Mouse (Mus musculus): ENCODE data around the gene Slc9a8. TPM values are rescaled to one million over a fixed set of nuclear protein-coding genes. Genes with fewer than 3 reads are reported as not detected.

Gene Slc9a8
- polyA plus RNA-seq, 1 experiment from 2014 or later, result 25.9 TPM

GRCm38 (mm10) chr2:167482681-167483080 is 61.2 kb downstream of the Slc9a8 start:
- 92% methylated on average over 4 of the region's 4 CpGs for whole genome bisulfite sequencing
- Histone ChIP-seq H3K27ac (ENCODE audit: low read depth, low read length) (no peak overlapping the region), H3K9ac (replicated peaks; ENCODE audit: low read depth, low read length) (no peak overlapping the region), H3K27me3 (ENCODE audit: control insufficient read depth, insufficient read depth, low read length) (no peaks in the 10 kb centered on the region), H3K9me3 (ENCODE audit: control insufficient read depth, low read length) (no peaks in the 10 kb centered on the region), H3K36me3 (ENCODE audit: control insufficient read depth, insufficient read depth, low read length) (peaks cover 24% of the 10 kb centered on the region), H3K4me1 (ENCODE audit: control insufficient read depth, insufficient read depth, low read length) (no peaks in the 10 kb centered on the region), H3K4me3 (ENCODE audit: low read depth, low read length) (no peak overlapping the region), H3K4me2 (ENCODE audit: low read depth, low read length) (no peak overlapping the region)
- ATAC-seq (ENCODE audit: low read depth), result no peak

- peaks cover 24% of the 10 kb centered on the region for H3K36me3 ChIP-seq (ENCODE audit: control insufficient read depth, insufficient read depth, low read length)
Measured at GRCm38 (mm10) chr2:167483081-167483826, 61.7 kb downstream of the Slc9a8 start.

DNA sequence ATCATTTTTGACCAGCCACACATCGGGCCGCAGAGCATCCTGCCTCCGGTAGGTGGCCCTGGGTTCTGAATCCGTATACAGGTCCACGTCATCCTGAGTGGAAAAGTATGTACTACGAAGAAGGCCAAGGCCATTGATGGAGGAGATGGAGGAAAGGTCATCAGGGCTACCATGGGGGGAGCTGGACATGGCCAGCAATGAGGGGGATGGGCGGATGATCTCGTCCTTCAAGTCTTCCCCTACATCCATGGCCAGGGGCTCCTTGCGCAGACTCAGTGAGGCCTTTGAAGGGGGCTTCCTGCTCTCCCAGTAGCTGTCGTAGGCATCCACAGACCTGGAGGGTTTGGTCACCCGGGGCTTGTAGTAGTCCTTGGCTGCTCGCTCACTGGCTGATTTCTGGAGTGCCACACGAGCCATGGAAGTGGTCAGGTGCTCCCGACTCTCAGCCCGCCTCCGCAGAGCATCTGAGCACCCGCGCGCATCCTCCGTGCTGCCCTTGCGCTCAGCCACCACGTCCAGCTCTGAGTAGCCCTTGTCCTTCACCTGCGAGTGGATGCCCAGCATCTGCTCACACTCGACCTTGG is 62.4 kb downstream of the Slc9a8 start:
- Histone ChIP-seq H3K4me2 (ENCODE audit: low read depth, low read length) (no peak overlapping the region), H3K9me3 (ENCODE audit: control insufficient read depth, low read length) (no peaks in the 10 kb centered on the region), H3K27me3 (ENCODE audit: control insufficient read depth, insufficient read depth, low read length) (no peaks in the 10 kb centered on the region), H3K4me3 (ENCODE audit: low read depth, low read length) (no peak overlapping the region), H3K9ac (replicated peaks; ENCODE audit: low read depth, low read length) (no peak overlapping the region), H3K36me3 (ENCODE audit: control insufficient read depth, insufficient read depth, low read length) (peaks cover 24% of the 10 kb centered on the region), H3K4me1 (ENCODE audit: control insufficient read depth, insufficient read depth, low read length) (no peaks in the 10 kb centered on the region), H3K27ac (ENCODE audit: low read depth, low read length) (no peak overlapping the region)
- no peak for ATAC-seq (ENCODE audit: low read depth)
- 94% methylated on average over 24 of the region's 24 CpGs for WGBS

More at GRCm38 (mm10) chr2:167483081-167483826, 61.7 kb downstream of the Slc9a8 start:
- Histone ChIP-seq H3K4me3 (ENCODE audit: low read depth, low read length) (no peak overlapping the region), H3K27ac (ENCODE audit: low read depth, low read length) (no peak overlapping the region), H3K9ac (replicated peaks; ENCODE audit: low read depth, low read length) (no peak overlapping the region), H3K27me3 (ENCODE audit: control insufficient read depth, insufficient read depth, low read length) (no peaks in the 10 kb centered on the region), H3K4me1 (ENCODE audit: control insufficient read depth, insufficient read depth, low read length) (no peaks in the 10 kb centered on the region), H3K9me3 (ENCODE audit: control insufficient read depth, low read length) (no peaks in the 10 kb centered on the region), H3K4me2 (ENCODE audit: low read depth, low read length) (no peak overlapping the region)
- no peak for ATAC-seq (ENCODE audit: low read depth)
- 92% methylated on average over 27 of the region's 27 CpGs for WGBS

DNA sequence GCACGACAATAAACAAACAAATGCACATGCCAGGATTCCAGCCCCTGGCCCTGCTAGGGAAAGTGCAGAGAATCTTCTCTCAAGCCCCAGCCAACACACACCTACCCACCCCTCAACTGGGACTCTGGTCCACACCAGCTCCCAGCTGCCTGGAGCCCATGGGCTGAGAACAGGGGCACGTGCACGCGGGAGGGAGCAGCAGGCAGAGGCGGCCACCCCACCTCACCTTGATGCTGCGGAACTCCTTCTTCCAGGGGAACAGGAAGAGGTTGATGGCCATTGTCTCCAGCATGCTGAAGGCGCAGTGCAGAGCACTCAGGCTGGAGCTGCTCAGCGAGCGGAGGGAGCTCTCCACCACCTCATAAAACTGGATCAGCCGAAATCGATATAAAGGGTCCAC is 63.4 kb downstream of the Slc9a8 start:
- Histone ChIP-seq H3K36me3 (ENCODE audit: control insufficient read depth, insufficient read depth, low read length) (peaks cover 24% of the 10 kb centered on the region), H3K27ac (ENCODE audit: low read depth, low read length) (no peak overlapping the region), H3K9ac (replicated peaks; ENCODE audit: low read depth, low read length) (no peak overlapping the region), H3K4me2 (ENCODE audit: low read depth, low read length) (no peak overlapping the region), H3K4me3 (ENCODE audit: low read depth, low read length) (no peak overlapping the region), H3K9me3 (ENCODE audit: control insufficient read depth, low read length) (no peaks in the 10 kb centered on the region), H3K4me1 (ENCODE audit: control insufficient read depth, insufficient read depth, low read length) (no peaks in the 10 kb centered on the region), H3K27me3 (ENCODE audit: control insufficient read depth, insufficient read depth, low read length) (no peaks in the 10 kb centered on the region)
- no peak for ATAC-seq (ENCODE audit: low read depth)
- 91% methylated on average over 11 of the region's 11 CpGs for WGBS

DNA sequence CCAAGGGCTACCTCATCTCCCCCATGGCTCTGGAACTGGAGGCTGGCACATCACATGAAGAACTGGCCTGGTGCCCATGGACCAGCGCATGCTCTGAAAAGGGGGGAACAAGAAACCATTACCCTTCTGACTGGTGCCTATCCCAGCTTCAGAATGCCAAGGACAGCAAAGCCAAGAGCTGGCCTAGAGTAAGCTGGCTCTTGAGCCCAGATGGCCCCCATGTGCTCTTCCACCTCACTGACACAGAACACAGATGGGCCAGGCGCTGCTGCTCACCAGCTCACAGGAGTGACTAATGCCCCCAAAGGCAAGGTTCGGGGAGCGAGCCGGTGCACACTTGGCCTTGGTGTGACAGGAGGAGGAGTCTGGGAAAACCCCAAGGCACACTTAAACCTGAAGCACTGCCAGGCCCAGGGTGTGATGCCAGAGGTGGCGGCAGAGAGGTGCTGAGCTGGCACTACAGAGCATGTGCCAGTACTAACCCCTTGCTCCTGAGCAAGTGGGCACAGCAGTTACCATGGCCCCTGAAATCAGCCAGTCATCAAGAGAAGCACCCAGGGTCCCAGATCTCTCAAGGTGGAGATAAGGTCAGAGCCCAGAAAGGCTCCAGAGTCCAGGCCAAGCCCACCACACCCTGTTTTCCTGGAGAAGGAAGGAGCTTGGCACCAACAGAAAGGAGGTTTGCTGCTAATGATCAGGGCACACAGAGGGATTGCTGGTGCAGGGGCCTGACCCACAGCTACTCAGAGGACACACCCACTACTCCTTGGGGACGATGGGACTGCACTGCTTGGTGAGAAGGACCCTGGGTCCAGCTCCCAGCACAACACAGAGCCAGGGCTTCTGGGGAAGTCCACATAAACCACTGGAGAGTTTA is 64.2 kb downstream of the Slc9a8 start:
- H3K4me2 ChIP-seq (ENCODE audit: low read depth, low read length), result no peak overlapping the region
- H3K9ac ChIP-seq (replicated peaks; ENCODE audit: low read depth, low read length), result no peak overlapping the region
- no peak overlapping the region for H3K4me3 ChIP-seq (ENCODE audit: low read depth, low read length)
- 78% methylated on average over 7 of the region's 7 CpGs for WGBS
- no peaks in the 10 kb centered on the region for H3K27me3 ChIP-seq (ENCODE audit: control insufficient read depth, insufficient read depth, low read length)
- ATAC-seq (ENCODE audit: low read depth), result peak; percentile 62; the same call in 1 of the 2 replicates
- peaks cover 24% of the 10 kb centered on the region for H3K36me3 ChIP-seq (ENCODE audit: control insufficient read depth, insufficient read depth, low read length)
- no peaks in the 10 kb centered on the region for H3K9me3 ChIP-seq (ENCODE audit: control insufficient read depth, low read length)
- no peaks in the 10 kb centered on the region for H3K4me1 ChIP-seq (ENCODE audit: control insufficient read depth, insufficient read depth, low read length)
- H3K27ac ChIP-seq (ENCODE audit: low read depth, low read length), result peak overlapping the region; percentile 52

- Histone ChIP-seq H3K4me1 (ENCODE audit: control insufficient read depth, insufficient read depth, low read length) (peaks cover 7% of the 10 kb centered on the region), H3K27ac (ENCODE audit: low read depth, low read length) (no peak overlapping the region), H3K36me3 (ENCODE audit: control insufficient read depth, insufficient read depth, low read length) (peaks cover 24% of the 10 kb centered on the region), H3K4me2 (ENCODE audit: low read depth, low read length) (no peak overlapping the region), H3K4me3 (ENCODE audit: low read depth, low read length) (no peak overlapping the region), H3K27me3 (ENCODE audit: control insufficient read depth, insufficient read depth, low read length) (no peaks in the 10 kb centered on the region), H3K9me3 (ENCODE audit: control insufficient read depth, low read length) (no peaks in the 10 kb centered on the region), H3K9ac (replicated peaks; ENCODE audit: low read depth, low read length) (no peak overlapping the region)
- ATAC-seq (ENCODE audit: low read depth), result no peak
- WGBS, result 91% methylated on average over 4 of the region's 4 CpGs
Measured at GRCm38 (mm10) chr2:167486573-167486972, 65.1 kb downstream of the Slc9a8 start.

- H3K36me3 ChIP-seq (ENCODE audit: control insufficient read depth, insufficient read depth, low read length), result peaks cover 24% of the 10 kb centered on the region
- H3K4me3 ChIP-seq (ENCODE audit: low read depth, low read length), result no peak overlapping the region
- no peaks in the 10 kb centered on the region for H3K9me3 ChIP-seq (ENCODE audit: control insufficient read depth, low read length)
- no peak for ATAC-seq (ENCODE audit: low read depth)
- no peak overlapping the region for H3K27ac ChIP-seq (ENCODE audit: low read depth, low read length)
- H3K27me3 ChIP-seq (ENCODE audit: control insufficient read depth, insufficient read depth, low read length), result no peaks in the 10 kb centered on the region; the same call in 1 of the 2 replicates
- WGBS, result 89% methylated on average over 6 of the region's 6 CpGs
- H3K4me1 ChIP-seq (ENCODE audit: control insufficient read depth, insufficient read depth, low read length), result peaks cover 11% of the 10 kb centered on the region
- H3K4me2 ChIP-seq (ENCODE audit: low read depth, low read length), result no peak overlapping the region
- H3K9ac ChIP-seq (replicated peaks; ENCODE audit: low read depth, low read length), result no peak overlapping the region
Measured at GRCm38 (mm10) chr2:167487551-167487950, 66.0 kb downstream of the Slc9a8 start.

DNA sequence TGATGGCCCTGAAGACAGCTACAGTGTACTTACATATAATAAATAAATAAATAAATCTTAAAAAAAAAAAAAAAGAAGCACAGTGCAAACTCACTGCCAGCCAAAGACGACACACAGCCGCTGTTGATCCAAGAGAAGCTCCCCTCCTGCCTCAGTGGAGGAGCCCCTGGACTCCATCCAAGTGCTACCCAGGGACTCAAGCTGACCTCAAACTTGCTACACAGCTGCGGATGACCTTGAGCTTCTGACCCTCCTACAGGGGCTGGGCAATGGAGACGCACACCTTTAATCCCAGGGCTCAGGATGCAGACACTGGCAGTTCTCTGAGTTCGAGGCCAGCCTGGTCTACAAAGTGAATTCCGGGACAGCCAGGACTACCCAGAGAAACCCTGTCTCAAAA is 66.5 kb downstream of the Slc9a8 start:
- 86% methylated on average over 6 of the region's 6 CpGs for WGBS
- no peak overlapping the region for H3K9ac ChIP-seq (replicated peaks; ENCODE audit: low read depth, low read length)
- no peak overlapping the region for H3K4me2 ChIP-seq (ENCODE audit: low read depth, low read length)
- peaks cover 11% of the 10 kb centered on the region for H3K4me1 ChIP-seq (ENCODE audit: control insufficient read depth, insufficient read depth, low read length)
- H3K27me3 ChIP-seq (ENCODE audit: control insufficient read depth, insufficient read depth, low read length), result no peaks in the 10 kb centered on the region; the same call in 1 of the 2 replicates
- H3K27ac ChIP-seq (ENCODE audit: low read depth, low read length), result no peak overlapping the region
- no peak for ATAC-seq (ENCODE audit: low read depth)
- no peak overlapping the region for H3K4me3 ChIP-seq (ENCODE audit: low read depth, low read length)
- peaks cover 22% of the 10 kb centered on the region for H3K36me3 ChIP-seq (ENCODE audit: control insufficient read depth, insufficient read depth, low read length)
- H3K9me3 ChIP-seq (ENCODE audit: control insufficient read depth, low read length), result no peaks in the 10 kb centered on the region
